In genomic region chr5:50309491-50309890, GRCm38 (mm10) we compare ENCODE assay signal across 20 mouse cellular contexts.
DNase-seq lines count a peak whose midpoint lies in the region; ATAC-seq lines count a peak whose summit lies in the region.
"Had no signal": no experiment of that assay in that cellular context is flagged by ENCODE, and none has a peak within 500 bp of the region (broad histone marks: within the 10 kb centered on the region; RNA-seq: fewer than 3 reads in every experiment).

No protein-coding gene starts in this region.

- H3K4me1 ChIP-seq in embryonic facial prominence, embryonic 13.5 days = no peaks in the 10 kb centered on the region
- H3K4me1 ChIP-seq in embryonic facial prominence, embryonic 10.5 days = no peaks in the 10 kb centered on the region
- no peaks in the 10 kb centered on the region for H3K4me1 ChIP-seq in kidney, embryonic 15.5 days
- no peaks in the 10 kb centered on the region for H3K4me1 ChIP-seq in kidney, embryonic 16.5 days (ENCODE audit: insufficient read depth, low read length)
- H3K4me1 ChIP-seq in midbrain, embryonic 14.5 days (ENCODE audit: control insufficient read depth, insufficient read depth, low read length) = no peaks in the 10 kb centered on the region
- no peaks in the 10 kb centered on the region for H3K4me1 ChIP-seq in midbrain, embryonic 16.5 days (ENCODE audit: control insufficient read depth, insufficient read depth, low read length)
- 0 out of 2 replicates have a peak, but pooled peaks cover 2% of the 10 kb centered on the region for H3K4me1 ChIP-seq in forebrain, embryonic 13.5 days
- H3K4me1 ChIP-seq: hindbrain, embryonic 15.5 days; limb, embryonic 12.5 days; liver, embryonic 12.5 days had no signal

- H3K4me2 ChIP-seq in embryonic facial prominence, embryonic 13.5 days = no peak overlapping the region
- no peak overlapping the region for H3K4me2 ChIP-seq in kidney, embryonic 15.5 days
- no peak overlapping the region for H3K4me2 ChIP-seq in kidney, embryonic 16.5 days (replicated peaks; ENCODE audit: low read depth, low read length)
- H3K4me2 ChIP-seq in midbrain, embryonic 14.5 days (ENCODE audit: low read length) = no peak overlapping the region
- no peak overlapping the region for H3K4me2 ChIP-seq in midbrain, embryonic 16.5 days (ENCODE audit: low read length)
- no peak overlapping the region for H3K4me2 ChIP-seq in forebrain, embryonic 13.5 days
- H3K4me2 ChIP-seq: hindbrain, embryonic 15.5 days; limb, embryonic 12.5 days; liver, embryonic 12.5 days had no signal

- H3K9me3 ChIP-seq in embryonic facial prominence, embryonic 13.5 days = no peaks in the 10 kb centered on the region
- H3K9me3 ChIP-seq in embryonic facial prominence, embryonic 10.5 days = no peaks in the 10 kb centered on the region
- no peaks in the 10 kb centered on the region for H3K9me3 ChIP-seq in kidney, embryonic 15.5 days (replicated peaks)
- no peaks in the 10 kb centered on the region for H3K9me3 ChIP-seq in kidney, embryonic 16.5 days (ENCODE audit: low read length)
- no peaks in the 10 kb centered on the region for H3K9me3 ChIP-seq in midbrain, embryonic 14.5 days (ENCODE audit: control insufficient read depth, low read length)
- no peaks in the 10 kb centered on the region for H3K9me3 ChIP-seq in midbrain, embryonic 16.5 days (replicated peaks; ENCODE audit: control insufficient read depth, low read length, poor library complexity, severe bottlenecking)
- H3K9me3 ChIP-seq in forebrain, embryonic 13.5 days (replicated peaks) = no peaks in the 10 kb centered on the region
- H3K9me3 ChIP-seq: G1E; hindbrain, embryonic 15.5 days; limb, embryonic 12.5 days; liver, embryonic 12.5 days had no signal

- ATAC-seq in embryonic facial prominence, embryonic 13.5 days (ENCODE audit: insufficient number of reproducible peaks, insufficient read depth, low FRiP score, low TSS enrichment, low read depth) = 0 out of 2 replicates have a peak, but pooled peaks have one; percentile 26
- 0 out of 2 replicates have a peak, but pooled peaks have one; percentile 29 for ATAC-seq in kidney, embryonic 15.5 days (replicated peaks; ENCODE audit: low FRiP score)
- ATAC-seq in kidney, embryonic 16.5 days (ENCODE audit: low FRiP score, low TSS enrichment) = no peak
- ATAC-seq in midbrain, embryonic 14.5 days (ENCODE audit: low FRiP score, low TSS enrichment) = peak; percentile 62
- no peak for ATAC-seq in midbrain, embryonic 16.5 days
- ATAC-seq in forebrain, embryonic 13.5 days = peak; percentile 53; the same call in 1 of the 2 replicates
- ATAC-seq: activated CD4-positive, CD25-positive, alpha-beta regulatory T cell, adult 4 months; intestine, postnatal 0 days; liver, embryonic 12.5 days had no signal

- no peaks in the 10 kb centered on the region for H3K27me3 ChIP-seq in embryonic facial prominence, embryonic 13.5 days
- H3K27me3 ChIP-seq in embryonic facial prominence, embryonic 10.5 days (replicated peaks; ENCODE audit: low read depth, poor library complexity, severe bottlenecking) = no peaks in the 10 kb centered on the region
- H3K27me3 ChIP-seq in kidney, embryonic 15.5 days = no peaks in the 10 kb centered on the region
- H3K27me3 ChIP-seq in kidney, embryonic 16.5 days (ENCODE audit: insufficient read depth, low read length) = no peaks in the 10 kb centered on the region
- H3K27me3 ChIP-seq in midbrain, embryonic 14.5 days (ENCODE audit: control insufficient read depth, insufficient read depth, low read length) = no peaks in the 10 kb centered on the region
- no peaks in the 10 kb centered on the region for H3K27me3 ChIP-seq in midbrain, embryonic 16.5 days (ENCODE audit: control insufficient read depth, insufficient read depth, low read depth, low read length)
- no peaks in the 10 kb centered on the region for H3K27me3 ChIP-seq in forebrain, embryonic 13.5 days
- H3K27me3 ChIP-seq: hindbrain, embryonic 15.5 days; limb, embryonic 12.5 days; liver, embryonic 12.5 days had no signal

- no peak overlapping the region for H3K9ac ChIP-seq in embryonic facial prominence, embryonic 13.5 days
- H3K9ac ChIP-seq in kidney, embryonic 15.5 days = no peak overlapping the region
- no peak overlapping the region for H3K9ac ChIP-seq in kidney, embryonic 16.5 days (replicated peaks; ENCODE audit: low read length)
- no peak overlapping the region for H3K9ac ChIP-seq in midbrain, embryonic 14.5 days (replicated peaks; ENCODE audit: low read length)
- H3K9ac ChIP-seq in midbrain, embryonic 16.5 days (ENCODE audit: low read depth, low read length) = no peak overlapping the region
- H3K9ac ChIP-seq in forebrain, embryonic 13.5 days = no peak overlapping the region
- H3K9ac ChIP-seq: hindbrain, embryonic 15.5 days; limb, embryonic 12.5 days; liver, embryonic 12.5 days had no signal

- no peak overlapping the region for H3K4me3 ChIP-seq in embryonic facial prominence, embryonic 13.5 days
- H3K4me3 ChIP-seq in embryonic facial prominence, embryonic 10.5 days = no peak overlapping the region
- H3K4me3 ChIP-seq in kidney, embryonic 15.5 days (replicated peaks) = no peak overlapping the region
- no peak overlapping the region for H3K4me3 ChIP-seq in kidney, embryonic 16.5 days (ENCODE audit: low read length)
- H3K4me3 ChIP-seq in midbrain, embryonic 14.5 days (replicated peaks; ENCODE audit: low read depth, low read length) = no peak overlapping the region
- no peak overlapping the region for H3K4me3 ChIP-seq in midbrain, embryonic 16.5 days (ENCODE audit: low read depth, low read length)
- H3K4me3 ChIP-seq in forebrain, embryonic 13.5 days = no peak overlapping the region
- H3K4me3 ChIP-seq: erythroblast, embryonic 14.5 days; hindbrain, embryonic 15.5 days; limb, embryonic 12.5 days; liver, embryonic 12.5 days had no signal

- WGBS in embryonic facial prominence, embryonic 13.5 days = 60% methylated on average over 1 of the region's 1 CpGs
- 79% methylated on average over 1 of the region's 1 CpGs for WGBS in embryonic facial prominence, embryonic 10.5 days
- WGBS in kidney, embryonic 15.5 days = 37% methylated on average over 1 of the region's 1 CpGs
- WGBS in kidney, embryonic 16.5 days = 20% methylated on average over 1 of the region's 1 CpGs
- 41% methylated on average over 1 of the region's 1 CpGs for WGBS in midbrain, embryonic 14.5 days
- 36% methylated on average over 1 of the region's 1 CpGs for WGBS in midbrain, embryonic 16.5 days
- 19% methylated on average over 1 of the region's 1 CpGs for WGBS in forebrain, embryonic 13.5 days

- H3K27ac ChIP-seq in embryonic facial prominence, embryonic 13.5 days = no peak overlapping the region
- no peak overlapping the region for H3K27ac ChIP-seq in embryonic facial prominence, embryonic 10.5 days (replicated peaks)
- H3K27ac ChIP-seq in kidney, embryonic 15.5 days = no peak overlapping the region
- no peak overlapping the region for H3K27ac ChIP-seq in kidney, embryonic 16.5 days (ENCODE audit: low read length)
- no peak overlapping the region for H3K27ac ChIP-seq in midbrain, embryonic 14.5 days (replicated peaks; ENCODE audit: low read depth, low read length)
- no peak overlapping the region for H3K27ac ChIP-seq in midbrain, embryonic 16.5 days (ENCODE audit: low read length)
- no peak overlapping the region for H3K27ac ChIP-seq in forebrain, embryonic 13.5 days
- H3K27ac ChIP-seq: hindbrain, embryonic 15.5 days; limb, embryonic 12.5 days; liver, embryonic 12.5 days had no signal

- DNase-seq in embryonic facial prominence, embryonic 10.5 days (ENCODE audit: low spot score) = no peak
- DNase-seq in midbrain, embryonic 14.5 days = peak; percentile 8
- DNase-seq in thymus, postnatal 25 days = no peak
- DNase-seq: adrenal gland, postnatal 14 days; cerebellum, adult 11-12 months; lung, adult 2 months; lung, postnatal 36 days; thymus, postnatal 14 days had no signal

- H3K36me3 ChIP-seq in embryonic facial prominence, embryonic 13.5 days = no peaks in the 10 kb centered on the region
- no peaks in the 10 kb centered on the region for H3K36me3 ChIP-seq in embryonic facial prominence, embryonic 10.5 days (replicated peaks)
- H3K36me3 ChIP-seq in kidney, embryonic 15.5 days = no peaks in the 10 kb centered on the region
- no peaks in the 10 kb centered on the region for H3K36me3 ChIP-seq in kidney, embryonic 16.5 days (ENCODE audit: insufficient read depth, low read length)
- H3K36me3 ChIP-seq in midbrain, embryonic 14.5 days (ENCODE audit: control insufficient read depth, insufficient read depth, low read length) = no peaks in the 10 kb centered on the region
- no peaks in the 10 kb centered on the region for H3K36me3 ChIP-seq in midbrain, embryonic 16.5 days (ENCODE audit: control insufficient read depth, insufficient read depth, low read length)
- no peaks in the 10 kb centered on the region for H3K36me3 ChIP-seq in forebrain, embryonic 13.5 days (ENCODE audit: poor library complexity, severe bottlenecking)
- H3K36me3 ChIP-seq: G1E; hindbrain, embryonic 15.5 days; limb, embryonic 12.5 days; liver, embryonic 12.5 days had no signal

Comparison
In these comparisons a context has a peak if more than half of its experiments do, and no peak if none do; other contexts are left out.
1. ATAC-seq: peak in embryonic facial prominence, embryonic 13.5 days (single experiment), kidney, embryonic 15.5 days (single experiment), midbrain, embryonic 14.5 days (single experiment) and forebrain, embryonic 13.5 days (single experiment); none in kidney, embryonic 16.5 days (single experiment) and midbrain, embryonic 16.5 days (single experiment).